Mouse (Mus musculus) liver, embryonic 12.5 days (tissue): ENCODE data around the gene Skp2. TPM values are rescaled to one million over a fixed set of nuclear protein-coding genes. Genes with fewer than 3 reads are reported as not detected.
"Not testable (repeated sequence)": the region's sequence is repeated elsewhere in the genome, so short reads cannot be mapped to it uniquely, and the experiment has no call there.

ENCODE experiments used
- ATAC-seq: fragments of 200-750 bp; cut with Nextera tagmentation; 2 replicates; pipeline ENCODE4 v1.8.0; 2017; ENCODE audit warnings: moderate number of reproducible peaks, mild to moderate bottlenecking, moderate library complexity
- H3K27ac ChIP-seq: fragments of 300-500 bp; sonication (generic); 2 replicates; pipeline ENCODE4 v1.5.1; 2016; ENCODE audit warnings: mild to moderate bottlenecking
- H3K27me3 ChIP-seq: fragments of 300-500 bp; sonication (generic); replicated peaks from 2 replicates; pipeline ENCODE4 v1.6.1; 2016; ENCODE audit warnings: mild to moderate bottlenecking, moderate library complexity
- H3K36me3 ChIP-seq: fragments of 300-500 bp; sonication (generic); 2 replicates; pipeline ENCODE4 v1.6.1; 2016; ENCODE audit warnings: mild to moderate bottlenecking, moderate library complexity
- H3K4me1 ChIP-seq: fragments of 300-500 bp; sonication (generic); 2 replicates; pipeline ENCODE4 v1.6.1; 2016
- H3K4me2 ChIP-seq: fragments of 300-500 bp; sonication (generic); 2 replicates; pipeline ENCODE4 v1.6.1; 2016; ENCODE audit warnings: mild to moderate bottlenecking, moderate library complexity
- H3K4me3 ChIP-seq: fragments of 300-500 bp; sonication (generic); 2 replicates; pipeline ENCODE4 v1.5.1; 2016; ENCODE audit warnings: mild to moderate bottlenecking, moderate library complexity
- H3K9ac ChIP-seq: fragments of 300-500 bp; sonication (generic); 2 replicates; pipeline ENCODE4 v1.6.1; 2016; ENCODE audit warnings: mild to moderate bottlenecking, moderate library complexity
- H3K9me3 ChIP-seq: fragments of 300-500 bp; sonication (generic); replicated peaks from 2 replicates; pipeline ENCODE4 v1.6.1; 2016; ENCODE audit warnings: mild to moderate bottlenecking, moderate library complexity
- WGBS: fragments of 180-500 bp; shearing (Covaris S2); methylation state at CpG from one replicate; pipeline ENCODE4 v1.1.7; 2016; ENCODE audit not compliant: insufficient replicate concordance; 5-methylcytosine and 5-hydroxymethylcytosine counted together
- polyA plus RNA-seq: library from polyadenylated mRNA; unstranded; fragments of >200 nt; fragmentation: Nextera tagmentation; extraction: Ambion mirVana; gene quantifications from 2 replicates; pipeline ENCODE4 v1.2.1, GENCODE M21; 2016

The Skp2 gene
- polyA plus RNA-seq, result 43.0 and 43.2 TPM in 2 replicates

DNA sequence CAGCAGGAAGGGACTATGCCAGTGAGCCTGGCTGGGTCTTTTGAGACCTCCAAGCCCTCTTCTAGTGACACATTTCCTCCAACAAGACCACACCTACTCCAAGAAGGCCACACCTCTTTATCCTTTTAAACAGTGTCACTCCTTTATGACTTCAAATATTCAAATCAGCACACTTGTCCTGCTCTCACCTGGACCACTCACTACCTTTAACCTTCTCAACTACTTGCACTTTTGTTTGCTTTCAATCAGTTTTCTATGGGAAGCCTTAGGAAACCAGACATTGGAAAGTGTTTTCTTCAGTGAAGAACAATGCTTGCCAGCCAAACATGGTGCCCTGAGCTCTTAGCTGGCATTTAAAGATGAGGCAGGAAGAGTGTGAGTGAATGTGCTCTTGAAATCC, at the start of gene Skp2:
Gene Skp2 (minus strand): TSS at position 101 of the 400 bp plus-strand sequence.
- peaks cover 46% of the 10 kb centered on the region for H3K36me3 ChIP-seq
- H3K9me3 ChIP-seq, result no peaks in the 10 kb centered on the region
- no peak for ATAC-seq
- H3K4me3 ChIP-seq, result no peak within 1 kb of the TSS
- no peak within 1 kb of the TSS for H3K9ac ChIP-seq
- H3K27me3 ChIP-seq, result no peaks in the 10 kb centered on the region
- no peak within 1 kb of the TSS for H3K27ac ChIP-seq
- no peaks in the 10 kb centered on the region for H3K4me1 ChIP-seq
- H3K4me2 ChIP-seq, result no peak within 1 kb of the TSS

- no peaks in the 10 kb centered on the region for H3K9me3 ChIP-seq
- no peak overlapping the region for H3K4me3 ChIP-seq
- ATAC-seq, result no peak
- no peaks in the 10 kb centered on the region for H3K27me3 ChIP-seq
- no peak overlapping the region for H3K27ac ChIP-seq
- no peak overlapping the region for H3K4me2 ChIP-seq
- 37% methylated on average over 6 of the region's 6 CpGs for WGBS
- peaks cover 24% of the 10 kb centered on the region for H3K36me3 ChIP-seq
- no peak overlapping the region for H3K9ac ChIP-seq
- H3K4me1 ChIP-seq, result no peaks in the 10 kb centered on the region
Observed at GRCm38 (mm10) chr15:9198421-9198820, 43.2 kb upstream of the Skp2 start.

DNA sequence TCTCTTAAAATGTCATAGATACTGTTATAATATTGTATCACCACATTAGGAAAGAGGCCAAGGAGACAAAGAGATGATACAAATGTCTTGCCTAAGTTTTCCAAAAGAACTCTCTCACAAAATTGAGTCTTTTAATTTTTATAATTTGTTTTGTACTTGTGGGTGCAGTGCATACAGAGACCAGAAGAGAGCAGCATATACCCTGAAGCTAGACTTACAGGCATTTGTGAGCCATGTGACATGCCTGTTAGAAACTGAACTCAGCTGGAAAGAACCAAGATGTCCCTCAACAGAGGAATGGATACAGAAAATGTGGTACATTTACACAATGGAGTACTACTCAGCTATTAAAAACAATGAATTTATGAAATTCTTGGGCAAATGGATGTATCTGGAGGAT, 37.5 kb upstream of the Skp2 start:
- H3K9me3 ChIP-seq, ATAC-seq, H3K4me2 ChIP-seq: not testable (repeated sequence)

DNA sequence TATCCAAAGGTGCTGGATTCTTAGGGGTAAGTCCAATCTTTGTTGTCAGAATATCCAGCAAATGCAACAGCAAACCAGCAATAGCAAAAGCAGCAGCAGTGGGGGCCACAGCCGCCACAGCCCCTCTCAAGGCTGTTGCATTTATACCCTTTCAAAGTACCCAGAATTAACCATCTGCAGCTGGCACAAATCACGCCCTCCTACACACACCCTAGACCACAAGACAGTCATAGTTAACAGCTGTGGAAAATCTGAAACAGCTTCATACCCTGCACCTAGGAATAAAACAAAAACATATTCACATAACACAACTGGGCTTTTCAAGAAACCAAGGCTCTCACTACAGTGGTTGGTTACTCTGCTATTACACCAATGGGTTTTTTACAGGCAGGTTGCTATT, 34.6 kb upstream of the Skp2 start:
- Histone ChIP-seq H3K4me1 (no peaks in the 10 kb centered on the region), H3K4me3 (no peak overlapping the region), H3K27me3 (no peaks in the 10 kb centered on the region), H3K36me3 (peaks cover 43% of the 10 kb centered on the region), H3K9ac (no peak overlapping the region), H3K4me2 (no peak overlapping the region), H3K27ac (no peak overlapping the region), H3K9me3 (no peaks in the 10 kb centered on the region)
- ATAC-seq, result no peak
- WGBS, result 76% methylated on average over 2 of the region's 2 CpGs

More for the DNA sequence above, 37.5 kb upstream of the Skp2 start:
- peaks cover 41% of the 10 kb centered on the region for H3K36me3 ChIP-seq
- H3K4me1 ChIP-seq, H3K27ac ChIP-seq, H3K9ac ChIP-seq, H3K4me3 ChIP-seq, H3K27me3 ChIP-seq: not testable (repeated sequence)

DNA sequence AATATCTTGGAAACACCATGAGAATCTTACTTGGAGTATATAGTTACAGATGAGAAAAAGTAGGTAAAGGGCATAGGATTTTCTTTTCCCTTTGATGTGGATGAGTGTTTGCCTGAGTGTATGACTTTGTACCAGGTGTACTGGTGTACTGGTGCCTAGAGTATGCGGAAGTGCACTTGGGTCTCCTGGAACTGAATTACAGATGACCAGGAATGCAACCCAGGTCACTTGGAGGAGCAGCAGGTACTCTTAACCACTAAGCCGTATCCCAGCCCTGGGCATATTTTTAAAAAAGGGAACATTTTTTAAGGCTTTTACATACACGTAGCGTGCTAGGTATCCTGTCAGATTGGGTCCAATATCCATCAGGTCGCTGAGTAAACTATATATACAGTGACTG, 28.8 kb upstream of the Skp2 start:
- no peaks in the 10 kb centered on the region for H3K27me3 ChIP-seq
- no peak overlapping the region for H3K9ac ChIP-seq
- WGBS, result 85% methylated on average over 5 of the region's 5 CpGs
- no peaks in the 10 kb centered on the region for H3K9me3 ChIP-seq
- no peak overlapping the region for H3K4me2 ChIP-seq
- no peak overlapping the region for H3K4me3 ChIP-seq
- ATAC-seq, result no peak
- no peak overlapping the region for H3K27ac ChIP-seq
- no peaks in the 10 kb centered on the region for H3K4me1 ChIP-seq
- H3K36me3 ChIP-seq, result peaks cover 41% of the 10 kb centered on the region

GRCm38 (mm10) chr15:9177038-9177437, 21.8 kb upstream of the Skp2 start:
- peaks cover 47% of the 10 kb centered on the region for H3K36me3 ChIP-seq
- no peak overlapping the region for H3K4me3 ChIP-seq
- no peak overlapping the region for H3K4me2 ChIP-seq
- H3K4me1 ChIP-seq, result no peaks in the 10 kb centered on the region
- H3K27ac ChIP-seq, result no peak overlapping the region
- H3K9me3 ChIP-seq, result no peaks in the 10 kb centered on the region
- WGBS, result 61% methylated on average over 3 of the region's 3 CpGs
- no peaks in the 10 kb centered on the region for H3K27me3 ChIP-seq
- no peak overlapping the region for H3K9ac ChIP-seq
- no peak for ATAC-seq

DNA sequence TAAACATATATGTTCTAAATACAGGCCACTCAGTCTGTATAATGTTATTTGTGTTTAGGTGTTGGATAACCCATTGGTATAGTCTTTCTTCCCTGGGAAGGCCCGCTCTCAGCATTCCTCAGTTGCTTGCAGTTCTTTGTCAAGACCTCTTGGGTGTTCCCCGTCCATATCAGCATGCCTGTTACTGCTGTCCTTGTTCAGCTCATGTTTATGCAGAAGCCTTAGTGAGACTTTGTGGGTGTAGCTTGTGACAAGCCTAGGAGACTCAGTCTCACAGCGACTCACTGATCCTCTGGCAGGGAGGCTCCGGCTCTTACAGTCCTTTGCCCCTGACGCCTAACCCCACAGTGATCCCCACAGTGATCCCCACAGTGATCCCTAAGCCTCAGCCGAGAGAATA, 8.9 kb upstream of the Skp2 start:
- Histone ChIP-seq H3K9me3 (no peaks in the 10 kb centered on the region), H3K27me3 (no peaks in the 10 kb centered on the region), H3K4me3 (no peak overlapping the region), H3K27ac (no peak overlapping the region), H3K4me2 (no peak overlapping the region), H3K4me1 (no peaks in the 10 kb centered on the region), H3K9ac (no peak overlapping the region), H3K36me3 (peaks cover 45% of the 10 kb centered on the region)
- no peak for ATAC-seq
- WGBS, result 71% methylated on average over 6 of the region's 6 CpGs

GRCm38 (mm10) chr15:9162557-9163070, 7.4 kb upstream of the Skp2 start:
- Histone ChIP-seq H3K27me3 (no peaks in the 10 kb centered on the region), H3K9ac (no peak overlapping the region), H3K9me3 (no peaks in the 10 kb centered on the region), H3K4me1 (no peaks in the 10 kb centered on the region), H3K4me2 (no peak overlapping the region), H3K27ac (no peak overlapping the region), H3K36me3 (peaks cover 38% of the 10 kb centered on the region), H3K4me3 (no peak overlapping the region)
- ATAC-seq, result no peak
- 71% methylated on average over 4 of the region's 4 CpGs for WGBS

DNA sequence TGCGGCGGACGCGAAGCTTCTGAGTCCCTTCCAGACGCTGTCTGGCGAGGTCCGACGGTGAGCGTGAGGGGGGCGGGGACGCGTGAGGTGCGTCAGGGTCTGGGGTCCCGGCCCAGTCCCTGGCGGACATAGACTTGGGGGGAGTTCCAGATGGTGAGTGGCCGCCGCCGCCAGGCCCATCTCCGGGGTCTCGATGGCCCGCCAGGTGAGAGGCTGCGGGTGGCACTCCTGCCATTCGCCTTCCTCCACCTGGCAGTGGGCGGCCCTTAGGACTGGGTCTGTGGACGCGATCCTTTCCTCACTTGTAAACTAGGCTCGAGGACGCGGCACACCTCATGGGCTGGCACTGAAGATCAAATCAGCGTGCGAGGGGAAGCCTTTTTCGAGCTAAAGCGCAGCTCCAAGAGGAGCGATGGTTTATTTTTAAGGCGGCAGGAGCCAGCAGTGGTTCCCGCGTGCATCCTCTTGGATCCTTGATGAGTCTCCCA, 14.5 kb downstream of the Skp2 start:
- H3K4me2 ChIP-seq, result peak overlapping the region; percentile 90
- peaks cover 39% of the 10 kb centered on the region for H3K36me3 ChIP-seq
- no peaks in the 10 kb centered on the region for H3K27me3 ChIP-seq
- peak; percentile 75 for ATAC-seq
- WGBS, result under 1% methylated on average over 37 of the region's 37 CpGs
- H3K4me1 ChIP-seq, result peaks cover 38% of the 10 kb centered on the region
- H3K4me3 ChIP-seq, result peak overlapping the region; percentile 97
- H3K27ac ChIP-seq, result peak overlapping the region; percentile 78
- peak overlapping the region; percentile 91 for H3K9ac ChIP-seq
- no peaks in the 10 kb centered on the region for H3K9me3 ChIP-seq

DNA sequence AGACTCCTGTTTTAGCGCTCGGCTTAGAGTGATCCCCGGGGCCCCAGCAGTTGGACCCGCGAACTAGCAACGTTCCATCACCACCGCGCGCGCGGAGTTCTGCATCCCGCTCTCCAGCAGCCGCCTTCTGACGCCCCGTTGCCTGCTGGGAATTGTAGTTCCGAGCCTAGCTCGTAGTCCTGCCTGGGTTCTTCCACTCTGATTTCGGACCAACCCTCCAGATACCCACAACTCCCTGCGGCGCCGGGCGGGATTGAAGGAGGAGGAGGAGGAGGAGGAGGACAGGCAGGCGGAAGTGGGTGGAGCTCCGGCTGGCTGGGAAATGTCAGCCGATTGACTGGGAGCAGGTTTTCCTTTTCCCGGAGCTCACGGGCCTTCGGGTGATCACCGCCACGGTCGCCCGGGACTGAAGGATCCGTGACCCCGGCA, 15.0 kb downstream of the Skp2 start, which contains the start of gene Lmbrd2:
Gene Lmbrd2 (plus strand): TSS at position 299 of the 429 bp plus-strand sequence.
- ATAC-seq, result peak; percentile 99
- no peaks in the 10 kb centered on the region for H3K9me3 ChIP-seq
- peak within 1 kb of the TSS; percentile 97 for H3K4me3 ChIP-seq
- H3K4me2 ChIP-seq, result peak within 1 kb of the TSS; percentile 90
- WGBS, result under 1% methylated on average over 34 of the region's 34 CpGs
- H3K27ac ChIP-seq, result peak within 1 kb of the TSS; percentile 78
- peak within 1 kb of the TSS; percentile 91 for H3K9ac ChIP-seq
- peaks cover 42% of the 10 kb centered on the region for H3K36me3 ChIP-seq
- H3K4me1 ChIP-seq, result peaks cover 38% of the 10 kb centered on the region
- no peaks in the 10 kb centered on the region for H3K27me3 ChIP-seq

GRCm38 (mm10) chr15:9139447-9139846, 15.8 kb downstream of the Skp2 start:
- Histone ChIP-seq H3K36me3 (peaks cover 45% of the 10 kb centered on the region), H3K4me3 (peak overlapping the region; percentile 97), H3K9ac (peak overlapping the region; percentile 80), H3K4me2 (peak overlapping the region; percentile 90), H3K27me3 (no peaks in the 10 kb centered on the region), H3K9me3 (no peaks in the 10 kb centered on the region), H3K27ac (peak overlapping the region; percentile 57), H3K4me1 (peaks cover 38% of the 10 kb centered on the region)
- WGBS, result 22% methylated on average over 10 of the region's 10 CpGs
- ATAC-seq, result no peak

DNA sequence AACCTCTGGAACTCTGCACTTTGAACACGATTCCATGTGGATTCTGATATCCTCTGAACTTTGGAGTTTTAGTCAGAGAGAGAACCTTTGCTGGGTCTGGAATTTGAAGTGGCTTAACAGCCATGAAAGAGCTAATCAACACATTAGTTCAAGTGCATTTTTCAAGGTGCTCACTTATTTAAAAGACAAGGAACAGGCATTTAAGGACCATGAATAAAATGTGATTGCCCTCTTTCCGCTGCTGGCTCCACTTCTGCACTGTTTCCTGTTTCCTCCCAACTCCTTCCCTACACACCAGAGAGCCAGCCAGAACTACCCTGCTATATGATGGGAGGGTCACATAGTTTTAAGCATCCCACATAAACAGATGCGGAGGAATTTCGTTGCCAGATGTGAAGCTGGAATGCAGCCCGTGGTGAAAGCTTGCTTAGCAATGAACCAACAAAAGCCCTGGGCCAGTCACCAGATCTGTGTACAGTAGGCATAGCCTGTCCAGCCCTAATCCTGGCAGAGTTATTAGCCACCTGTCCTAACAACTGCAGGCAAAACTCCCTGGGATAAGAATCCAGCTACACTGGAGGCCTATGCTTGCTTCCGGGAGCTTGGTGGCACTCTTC, 20.2 kb downstream of the Skp2 start:
- Histone ChIP-seq H3K27ac (no peak overlapping the region), H3K9me3 (no peaks in the 10 kb centered on the region), H3K4me3 (no peak overlapping the region), H3K9ac (no peak overlapping the region), H3K4me1 (peaks cover 27% of the 10 kb centered on the region), H3K4me2 (no peak overlapping the region), H3K27me3 (no peaks in the 10 kb centered on the region), H3K36me3 (peaks cover 82% of the 10 kb centered on the region)
- ATAC-seq, result no peak
- WGBS, result 78% methylated on average over 6 of the region's 6 CpGs
